Mouse (Mus musculus) embryonic facial prominence, embryonic 10.5 days (tissue): ENCODE results near the gene Sprn. TPM values are rescaled to one million over a fixed set of nuclear protein-coding genes. Genes with fewer than 3 reads are reported as not detected.

Experiments
- DNase-seq: peaks from one replicate; pipeline ENCODE4 v3.0.0-alpha.2; 2017; ENCODE audit warnings: low spot score
- H3K27ac ChIP-seq: fragments of 300-500 bp; sonication (generic); replicated peaks from 2 replicates; pipeline ENCODE4 v1.5.1; 2016; ENCODE audit warnings: mild to moderate bottlenecking
- H3K27me3 ChIP-seq: fragments of 300-500 bp; sonication (generic); replicated peaks from 2 replicates; pipeline ENCODE4 v1.6.1; 2016; ENCODE audit warnings: low read depth, mild to moderate bottlenecking; ENCODE audit not compliant: poor library complexity, severe bottlenecking
- H3K36me3 ChIP-seq: fragments of 300-500 bp; sonication (generic); replicated peaks from 2 replicates; pipeline ENCODE4 v1.6.1; 2016; ENCODE audit warnings: mild to moderate bottlenecking, moderate library complexity
- H3K4me1 ChIP-seq: fragments of 300-500 bp; sonication (generic); 2 replicates; pipeline ENCODE4 v1.6.1; 2016
- H3K4me3 ChIP-seq: fragments of 300-500 bp; sonication (generic); 2 replicates; pipeline ENCODE4 v1.5.1; 2016; ENCODE audit warnings: mild to moderate bottlenecking, moderate library complexity
- H3K9me3 ChIP-seq: fragments of 300-500 bp; sonication (generic); 2 replicates; pipeline ENCODE4 v1.6.1; 2016; ENCODE audit warnings: mild to moderate bottlenecking
- WGBS: fragments of 180-500 bp; shearing (Covaris S2); methylation state at CpG from one replicate; pipeline ENCODE4 v1.1.7; 2016; 5-methylcytosine and 5-hydroxymethylcytosine counted together
- polyA plus RNA-seq: library from polyadenylated mRNA; unstranded; fragments of >200 nt; fragmentation: Nextera tagmentation; extraction: Ambion mirVana; gene quantifications from 2 replicates; pipeline ENCODE4 v1.2.1, GENCODE M21; 2016

Sprn gene
- polyA plus RNA-seq, 1 experiment from 2014 or later, result 0.67 TPM

DNA sequence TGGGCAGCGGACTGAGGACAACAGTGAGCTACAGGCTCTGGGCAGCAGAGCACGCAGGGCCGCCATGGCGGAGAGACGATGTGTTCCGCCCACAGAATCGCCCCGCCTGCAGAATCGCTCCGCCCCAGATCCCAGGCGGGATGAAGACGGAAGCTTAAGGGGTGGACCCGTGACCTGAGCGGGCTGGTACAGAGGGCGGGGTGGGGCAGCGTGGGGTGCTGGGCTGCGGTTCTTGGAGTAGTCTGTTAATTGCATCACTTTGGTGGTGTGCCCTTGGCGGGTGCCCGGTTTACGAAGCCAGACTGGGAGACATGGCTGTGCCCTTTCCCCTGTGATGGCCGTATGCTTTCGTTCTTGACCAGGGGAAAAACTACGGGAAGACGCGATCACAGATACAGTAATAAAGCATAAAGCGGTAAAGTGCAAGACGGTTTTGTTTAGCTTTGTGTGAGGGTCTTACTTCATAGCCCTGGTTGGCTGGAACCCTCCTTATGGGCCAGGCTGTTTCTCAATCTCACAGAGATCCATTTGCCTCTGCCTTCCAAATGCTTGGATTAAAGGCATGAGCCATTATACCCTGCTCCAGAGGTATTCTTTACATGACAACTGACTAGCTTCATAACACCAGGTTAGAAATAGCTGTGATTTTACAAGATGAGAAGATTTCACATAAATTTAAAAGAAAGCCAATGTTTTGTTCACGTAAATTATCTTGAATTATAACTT is 38.2 kb downstream of the Sprn start, which contains the start of gene Echs1:
Echs1 (minus strand) TSS at position 148 of the 726 bp plus-strand sequence.
- H3K9me3 ChIP-seq, result no peaks in the 10 kb centered on the region
- H3K4me3 ChIP-seq, result peak within 1 kb of the TSS; percentile 72
- H3K36me3 ChIP-seq, result peaks cover 20% of the 10 kb centered on the region
- no peaks in the 10 kb centered on the region for H3K27me3 ChIP-seq
- peak; percentile 90 for DNase-seq
- H3K27ac ChIP-seq, result peak within 1 kb of the TSS; percentile 89
- WGBS, result 5% methylated on average over 28 of the region's 28 CpGs
- peaks cover 9% of the 10 kb centered on the region for H3K4me1 ChIP-seq

DNA sequence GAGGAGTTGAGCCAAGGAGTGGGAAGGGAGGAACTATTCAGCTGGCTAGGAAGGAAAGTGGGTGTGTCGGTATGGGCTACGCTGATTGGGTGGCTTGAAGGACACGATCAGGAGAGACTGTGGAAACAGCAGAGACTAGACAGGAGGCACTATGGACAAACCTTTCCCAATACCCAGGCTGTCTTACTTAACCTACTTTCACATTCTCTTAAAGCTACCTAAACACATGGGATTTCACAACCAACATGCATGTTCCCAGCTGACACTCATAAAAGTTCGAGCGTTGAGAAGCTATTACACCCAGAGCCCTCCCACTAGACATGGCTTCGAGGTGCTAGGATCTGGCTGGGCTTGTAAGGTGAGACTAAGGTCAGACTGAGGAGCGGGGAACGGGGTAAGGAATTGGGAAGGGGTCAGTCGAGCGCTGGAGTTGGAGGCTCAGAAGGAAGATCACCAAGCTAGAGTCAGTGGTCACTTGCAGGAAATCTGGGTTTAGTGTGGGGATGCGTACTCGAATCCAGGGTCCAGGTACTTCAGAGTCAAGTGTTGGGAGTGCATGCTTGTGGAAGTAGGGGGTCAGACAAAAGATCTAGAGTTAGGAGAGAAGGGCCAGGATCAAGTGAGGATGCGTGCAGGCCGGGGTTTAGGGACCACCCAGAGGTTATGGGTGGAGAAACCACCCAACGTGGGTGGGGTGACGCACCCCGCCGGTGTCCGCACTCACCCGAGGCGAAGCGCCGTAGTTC is 38.9 kb downstream of the Sprn start, which contains the start of gene Paox:
Paox (plus strand) TSS at position 217 of the 746 bp plus-strand sequence.
- peaks cover 27% of the 10 kb centered on the region for H3K36me3 ChIP-seq
- no peaks in the 10 kb centered on the region for H3K27me3 ChIP-seq
- WGBS, result 2% methylated on average over 23 of the region's 23 CpGs
- peak; percentile 52 for DNase-seq
- peaks cover 9% of the 10 kb centered on the region for H3K4me1 ChIP-seq
- peak within 1 kb of the TSS; percentile 72 for H3K4me3 ChIP-seq
- no peaks in the 10 kb centered on the region for H3K9me3 ChIP-seq
- peak within 1 kb of the TSS; percentile 89 for H3K27ac ChIP-seq

DNA sequence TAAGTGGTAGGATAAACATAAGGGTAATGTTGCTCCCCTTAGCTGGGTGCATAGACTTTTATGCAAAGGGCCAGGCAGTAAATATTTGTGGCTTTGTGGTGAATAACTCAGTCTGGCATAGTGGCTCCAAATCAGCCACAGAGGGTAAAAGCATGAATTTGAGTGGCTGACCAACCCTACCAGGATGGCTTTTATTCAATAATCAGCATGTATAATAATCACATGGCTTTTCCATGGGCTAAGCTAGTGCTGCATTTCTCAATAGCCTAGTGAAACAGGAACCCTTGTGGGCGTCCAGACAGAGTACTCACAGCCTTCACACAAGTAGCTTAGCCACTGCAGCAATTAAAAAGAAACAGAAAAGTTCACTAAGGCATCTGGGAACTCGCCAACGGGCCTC is 42.7 kb downstream of the Sprn start:
- Histone ChIP-seq H3K4me1 (peaks cover 9% of the 10 kb centered on the region), H3K27ac (no peak overlapping the region), H3K27me3 (no peaks in the 10 kb centered on the region), H3K36me3 (peaks cover 65% of the 10 kb centered on the region), H3K9me3 (no peaks in the 10 kb centered on the region), H3K4me3 (no peak overlapping the region)
- 71% methylated on average over 3 of the region's 3 CpGs for WGBS
- DNase-seq, result no peak

DNA sequence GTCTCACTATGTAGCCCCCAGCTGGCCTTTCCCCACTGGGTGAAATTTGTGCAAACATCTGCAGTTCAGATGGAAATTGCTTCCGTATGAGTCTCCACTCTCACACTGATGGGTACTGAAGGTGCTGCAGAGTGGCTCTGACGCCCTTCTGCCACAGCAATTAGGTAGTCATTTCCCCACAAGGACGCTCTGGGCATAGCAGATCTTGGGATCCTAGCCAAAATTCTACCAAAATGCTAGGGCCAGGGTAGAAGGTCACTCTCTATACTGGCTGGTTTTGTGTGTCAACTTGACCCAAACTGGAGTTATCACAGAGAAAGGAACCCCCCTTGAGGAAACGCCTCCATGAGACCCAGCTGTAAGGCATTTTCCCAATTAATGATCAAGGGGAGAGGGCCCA is 50.7 kb downstream of the Sprn start:
- H3K4me1 ChIP-seq, result peaks cover 20% of the 10 kb centered on the region
- 78% methylated on average over 4 of the region's 4 CpGs for WGBS
- peaks cover 9% of the 10 kb centered on the region for H3K27me3 ChIP-seq
- H3K36me3 ChIP-seq, result peaks cover 43% of the 10 kb centered on the region
- no peak for DNase-seq
- H3K27ac ChIP-seq, result no peak overlapping the region
- no peaks in the 10 kb centered on the region for H3K9me3 ChIP-seq
- no peak overlapping the region for H3K4me3 ChIP-seq

DNA sequence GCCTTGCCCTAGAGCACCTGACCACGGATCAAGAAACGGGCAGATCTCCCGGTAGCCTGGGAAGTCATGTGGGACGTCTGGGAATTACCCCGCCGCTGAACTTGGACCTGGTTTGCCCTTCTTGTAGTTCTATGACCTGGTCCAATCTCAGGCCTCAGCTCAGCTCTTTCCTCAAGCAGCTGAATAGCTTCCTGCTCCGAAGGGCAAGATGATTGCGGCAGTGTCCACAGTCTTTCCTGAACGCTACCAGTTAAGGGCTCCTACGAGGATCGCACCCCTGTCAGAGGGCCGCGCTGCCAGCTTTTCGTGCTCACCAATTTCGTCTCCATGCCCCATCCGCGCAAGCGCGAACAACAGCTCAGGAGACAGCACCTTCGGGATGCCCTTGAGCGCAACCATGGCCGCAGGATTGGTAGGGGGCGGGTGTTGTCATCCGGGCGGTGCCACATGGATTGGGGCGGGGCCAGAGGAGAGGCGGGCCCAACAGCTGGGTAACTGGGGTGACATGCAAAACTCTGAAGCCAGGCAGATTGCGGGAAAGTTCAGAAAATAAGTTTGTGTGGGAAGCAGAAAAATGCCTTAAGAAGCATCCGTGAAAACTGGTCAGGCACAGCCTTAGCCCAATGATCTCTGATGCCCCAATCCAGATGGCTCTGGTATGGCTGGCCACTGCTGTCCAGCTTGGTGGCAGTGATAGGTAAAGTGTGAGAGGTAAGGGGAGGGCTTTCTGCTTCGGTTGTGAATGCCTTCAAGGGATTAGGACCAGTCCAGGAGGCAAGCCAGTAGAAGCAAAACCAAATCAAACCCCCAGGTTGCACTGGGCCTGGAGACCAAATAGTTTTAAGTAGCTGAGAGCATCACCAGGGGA is 52.5 kb downstream of the Sprn start, which contains the start of gene Fuom:
Fuom (minus strand) TSS at position 449 of the 868 bp plus-strand sequence.
- H3K36me3 ChIP-seq, result peaks cover 25% of the 10 kb centered on the region
- peak within 1 kb of the TSS; percentile 26 for H3K27ac ChIP-seq
- no peaks in the 10 kb centered on the region for H3K9me3 ChIP-seq
- peaks cover 9% of the 10 kb centered on the region for H3K27me3 ChIP-seq
- H3K4me1 ChIP-seq, result peaks cover 20% of the 10 kb centered on the region
- H3K4me3 ChIP-seq, result peak within 1 kb of the TSS; percentile 57
- 2% methylated on average over 30 of the region's 30 CpGs for WGBS
- DNase-seq, result peak; percentile 86

DNA sequence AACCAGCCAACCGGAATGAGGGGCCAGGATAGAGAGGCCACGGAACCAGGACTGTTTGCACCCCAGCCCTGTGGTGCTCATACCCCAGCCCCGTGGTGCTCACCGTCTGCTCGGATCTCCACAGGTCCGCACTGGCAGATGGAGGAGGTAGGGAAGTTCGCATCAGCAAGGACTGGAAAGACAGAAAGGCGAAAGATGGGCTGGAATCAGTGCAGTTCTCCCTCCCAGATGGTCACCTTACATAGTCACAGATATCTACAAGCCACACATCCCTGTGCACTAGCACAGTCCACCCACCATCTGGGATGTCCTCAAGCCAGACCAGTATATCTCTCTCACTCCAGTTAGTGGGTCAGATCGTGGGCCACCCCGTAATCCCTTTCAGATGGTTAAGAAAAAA is 53.2 kb downstream of the Sprn start:
- Histone ChIP-seq H3K27ac (peak overlapping the region; percentile 26; the same call in 1 of the 2 replicates), H3K9me3 (no peaks in the 10 kb centered on the region)
- WGBS, result 78% methylated on average over 10 of the region's 10 CpGs

More for the DNA sequence above, 53.2 kb downstream of the Sprn start:
- DNase-seq, result no peak
- Histone ChIP-seq H3K36me3 (peaks cover 19% of the 10 kb centered on the region), H3K27me3 (peaks cover 9% of the 10 kb centered on the region), H3K4me3 (peak overlapping the region; percentile 57), H3K4me1 (peaks cover 20% of the 10 kb centered on the region)

Other genes starting within 250 kb of the Sprn start
- 0.20 and 0.36 TPM in 2 replicates for gene Utf1, start 211.1 kb downstream of the Sprn start, polyA plus RNA-seq
- gene 6430531B16Rik, start 176.1 kb downstream of the Sprn start, polyA plus RNA-seq, result 0.92 and 1.3 TPM in 2 replicates
- gene Adam8, start 162.3 kb downstream of the Sprn start, polyA plus RNA-seq, result 1.7 and 2.3 TPM in 2 replicates
- 39.2 and 42.7 TPM in 2 replicates for gene Zfp511, start 118.5 kb downstream of the Sprn start, polyA plus RNA-seq
- gene Tubgcp2, start 118.2 kb downstream of the Sprn start, polyA plus RNA-seq, result 80.2 and 80.8 TPM in 2 replicates
- 2.6 and 9.9 TPM in 2 replicates for gene Msx3, start 105.8 kb downstream of the Sprn start, polyA plus RNA-seq
- 0.98 and 1.4 TPM in 2 replicates for gene Caly, start 72.3 kb downstream of the Sprn start, polyA plus RNA-seq
- gene Prap1, start 61.5 kb downstream of the Sprn start, polyA plus RNA-seq, result not detected in 2 replicates
- 12.4 and 15.9 TPM in 2 replicates for gene Fuom, start 52.4 kb downstream of the Sprn start, polyA plus RNA-seq
- 18.6 and 21.3 TPM in 2 replicates for gene Paox, start 39.1 kb downstream of the Sprn start, polyA plus RNA-seq
- 174 and 178 TPM in 2 replicates for gene Echs1, start 38.4 kb downstream of the Sprn start, polyA plus RNA-seq
- gene Mtg1, start 17.3 kb downstream of the Sprn start, polyA plus RNA-seq, result 25.3 and 31.3 TPM in 2 replicates
- not detected in 2 replicates for gene Olfr522, start 9.9 kb upstream of the Sprn start, polyA plus RNA-seq
- not detected in 2 replicates for gene Olfr523, start 18.3 kb upstream of the Sprn start, polyA plus RNA-seq
- not detected in 2 replicates for gene Olfr524, start 51.1 kb upstream of the Sprn start, polyA plus RNA-seq
- gene Cd163l1, start 63.4 kb upstream of the Sprn start, polyA plus RNA-seq, result not detected in 2 replicates
- gene 5830411N06Rik, start 92.4 kb upstream of the Sprn start, polyA plus RNA-seq, result not detected in 2 replicates
- gene Olfr525, start 166.0 kb upstream of the Sprn start, polyA plus RNA-seq, result 0.03 TPM in 1 of 2 replicates, not detected in the other
- gene Olfr527, start 179.1 kb upstream of the Sprn start, polyA plus RNA-seq, result not detected in 2 replicates
- not detected in 2 replicates for gene Olfr60, start 206.8 kb upstream of the Sprn start, polyA plus RNA-seq
- not detected in 2 replicates for gene Olfr530, start 221.5 kb upstream of the Sprn start, polyA plus RNA-seq
- gene Olfr531, start 248.0 kb upstream of the Sprn start, polyA plus RNA-seq, result not detected in 2 replicates